Mouse (Mus musculus) bone marrow macrophage, adult 2 months (primary cell): ENCODE measurements at regions not wholly inside any gene's neighbourhood (a gene's known extent, or its start where the extent isn't known, plus 50 kb on each side); places are given as distances from the start of the nearest gene placed in this dataset.

Experiments
- H3K27ac ChIP-seq: 2 replicates; pipeline ENCODE4 v1.5.1; 2012; ENCODE audit warnings: low read depth, low read length; ENCODE audit not compliant: insufficient read depth
- H3K4me1 ChIP-seq: 2 replicates; pipeline ENCODE4 v1.6.1; 2012; ENCODE audit warnings: low read length; ENCODE audit not compliant: control insufficient read depth, insufficient read depth
- H3K4me3 ChIP-seq: 2 replicates; pipeline ENCODE4 v1.5.1; 2012; ENCODE audit warnings: mild to moderate bottlenecking, low read length, moderate library complexity; ENCODE audit not compliant: insufficient read depth
- CTCF ChIP-seq: IDR thresholded peaks from 2 replicates; pipeline ENCODE4 v1.5.1; 2012; ENCODE audit warnings: low read depth, mild to moderate bottlenecking, low read length, moderate library complexity
- POLR2A ChIP-seq: IDR thresholded peaks from 2 replicates; pipeline ENCODE4 v1.6.1; 2012; ENCODE audit warnings: mild to moderate bottlenecking, low read depth, low read length, borderline replicate concordance

DNA sequence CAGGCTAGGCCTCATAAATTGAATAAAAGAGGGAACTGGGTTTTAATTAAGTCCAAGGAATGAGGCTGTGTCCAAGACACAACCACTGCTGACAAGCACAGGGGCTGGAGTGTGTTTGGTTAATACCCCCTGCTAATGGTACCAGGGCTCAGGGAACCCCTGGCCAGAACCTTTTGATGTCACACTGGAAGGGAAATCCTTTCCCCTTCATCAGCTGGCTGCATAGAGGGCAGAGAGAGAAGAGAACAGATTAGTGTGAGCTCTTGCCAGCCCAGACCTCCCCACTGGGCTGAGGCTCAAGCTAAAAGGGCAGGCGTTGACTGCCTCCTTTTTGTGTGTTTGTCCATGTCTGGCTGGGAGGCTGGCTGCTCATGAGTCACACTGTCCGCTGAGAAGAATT lies 301.1 kb upstream of the Dynlrb2 start:
- no peak overlapping the region for H3K4me3 ChIP-seq
- H3K4me1 ChIP-seq = no peaks in the 10 kb centered on the region
- no peak for TF ChIP-seq POLR2A
- TF ChIP-seq CTCF = no peak
- H3K27ac ChIP-seq = no peak overlapping the region

DNA sequence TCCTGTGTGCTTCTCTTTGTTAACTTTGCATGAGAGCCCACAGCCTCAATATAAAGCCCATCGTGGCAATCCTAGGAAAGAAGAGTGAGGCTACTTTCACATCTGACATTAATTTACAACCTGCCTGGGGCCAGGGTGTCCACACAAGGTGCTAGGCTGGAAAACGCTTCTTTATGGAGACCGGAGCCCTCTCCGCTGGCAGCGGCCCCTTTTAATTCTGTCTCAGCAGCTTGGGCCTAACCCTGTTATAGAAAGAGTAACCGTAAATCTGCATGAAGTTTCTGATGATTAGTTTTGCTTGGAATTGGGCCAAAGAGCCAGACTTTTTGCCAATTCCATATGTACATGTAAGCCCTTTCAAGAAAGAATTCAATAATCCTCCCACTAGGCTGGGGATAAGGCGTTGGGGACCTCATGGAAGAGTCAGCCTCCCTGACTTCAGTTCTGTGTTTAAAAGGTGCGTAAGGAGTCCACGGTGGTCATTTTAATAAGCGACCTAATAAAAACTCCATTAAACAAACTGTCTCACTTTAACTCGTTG lies 304.2 kb upstream of the Dynlrb2 start:
- Histone ChIP-seq H3K4me1 (no peaks in the 10 kb centered on the region), H3K27ac (no peak overlapping the region)

DNA sequence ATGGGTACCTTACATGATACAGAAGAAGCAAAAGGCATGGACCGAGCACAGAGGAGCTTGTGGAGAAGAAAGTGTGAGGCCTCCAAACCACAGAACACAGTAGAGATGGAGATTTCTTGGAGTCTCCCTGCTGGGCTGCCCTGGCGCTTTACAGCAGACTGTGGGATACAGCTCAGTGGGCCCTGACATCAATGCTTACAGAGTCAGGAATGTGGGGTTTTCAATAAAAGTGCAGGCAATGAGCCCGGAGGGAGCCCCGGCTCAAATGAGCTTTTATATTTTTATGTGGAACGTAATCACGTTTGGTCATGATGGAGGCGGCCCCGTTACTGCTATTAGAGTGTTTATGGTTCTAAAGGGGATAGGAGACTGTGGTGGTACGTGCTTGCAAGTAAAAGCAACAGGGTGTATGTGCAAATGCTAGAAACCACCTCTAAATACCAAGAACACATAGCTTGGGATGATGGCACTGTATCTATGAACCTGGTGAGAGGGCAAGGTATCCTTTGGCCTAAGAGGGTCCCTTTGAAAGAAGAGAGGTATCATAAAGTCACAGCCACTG lies 308.1 kb upstream of the Dynlrb2 start:
- Histone ChIP-seq H3K4me3 (no peak overlapping the region), H3K27ac (no peak overlapping the region), H3K4me1 (no peaks in the 10 kb centered on the region)
- no peak for TF ChIP-seq CTCF
- TF ChIP-seq POLR2A = no peak

More for the DNA sequence above, 304.2 kb upstream of the Dynlrb2 start:
- no peak overlapping the region for H3K4me3 ChIP-seq
- TF ChIP-seq CTCF (no peak), POLR2A (no peak)

DNA sequence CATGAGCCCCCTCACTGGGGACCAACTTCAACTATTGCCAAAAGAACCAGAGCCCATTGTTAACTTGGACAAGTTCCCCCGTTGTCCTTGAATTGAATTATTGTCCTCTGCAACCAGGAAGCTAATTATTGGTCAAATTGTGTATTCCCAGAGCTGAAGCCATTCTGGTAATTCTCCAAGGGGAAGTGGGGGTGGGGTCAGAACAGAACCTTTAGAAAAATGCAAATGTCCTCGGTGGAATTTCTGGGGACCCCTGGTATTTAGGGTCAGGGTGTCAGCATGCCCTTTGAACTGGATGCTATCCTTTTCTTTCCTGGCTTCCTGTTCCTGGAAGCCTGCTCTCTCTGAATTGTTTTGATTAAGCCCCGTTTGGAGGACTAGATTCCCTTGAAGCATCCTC lies 312.7 kb upstream of the Dynlrb2 start:
- no peak for TF ChIP-seq CTCF
- TF ChIP-seq POLR2A = no peak
- Histone ChIP-seq H3K4me3 (no peak overlapping the region), H3K4me1 (no peaks in the 10 kb centered on the region), H3K27ac (no peak overlapping the region)

DNA sequence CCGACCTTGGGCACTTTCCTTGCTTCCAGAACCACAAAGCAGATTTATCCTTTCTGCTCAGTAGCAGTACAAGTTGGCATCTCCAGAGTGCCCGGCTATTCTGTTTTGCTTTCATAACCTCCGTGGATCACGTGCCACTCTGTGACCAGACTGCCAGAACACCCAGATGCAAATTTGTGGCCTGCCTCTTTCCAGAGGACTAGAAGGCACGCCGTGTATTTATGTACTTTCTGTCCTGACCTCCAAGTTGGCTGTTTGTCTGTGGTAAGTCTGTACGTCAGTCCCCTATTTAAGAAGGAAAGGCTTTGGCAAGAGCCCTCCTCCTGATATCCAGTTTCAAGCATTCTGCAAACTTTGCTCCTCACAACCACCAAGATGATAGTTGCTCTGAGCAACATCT lies 319.6 kb upstream of the Dynlrb2 start:
- Histone ChIP-seq H3K4me1 (no peaks in the 10 kb centered on the region), H3K27ac (no peak overlapping the region), H3K4me3 (no peak overlapping the region)
- TF ChIP-seq CTCF = no peak
- TF ChIP-seq POLR2A = no peak

DNA sequence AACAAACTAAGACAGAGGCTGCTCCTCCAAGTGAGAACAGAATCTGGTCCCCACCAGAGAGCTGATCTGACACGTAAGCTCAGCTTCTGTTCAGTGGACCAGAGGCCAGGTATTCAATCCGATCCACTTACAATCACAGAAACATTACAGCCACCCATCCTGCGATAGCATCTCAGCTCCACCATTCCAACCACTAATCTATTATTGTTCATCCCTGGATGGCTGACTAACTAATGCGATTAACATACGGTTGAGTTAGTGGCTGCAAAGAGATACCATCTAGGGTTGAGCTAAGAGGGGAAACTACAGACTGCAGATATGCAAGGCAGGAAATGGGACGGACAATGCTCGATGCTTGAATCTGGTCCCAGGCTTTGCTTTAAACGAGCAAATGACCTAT lies 320.5 kb upstream of the Dynlrb2 start:
- Histone ChIP-seq H3K4me3 (no peak overlapping the region), H3K4me1 (no peaks in the 10 kb centered on the region), H3K27ac (no peak overlapping the region)
- TF ChIP-seq POLR2A (no peak), CTCF (no peak)

DNA sequence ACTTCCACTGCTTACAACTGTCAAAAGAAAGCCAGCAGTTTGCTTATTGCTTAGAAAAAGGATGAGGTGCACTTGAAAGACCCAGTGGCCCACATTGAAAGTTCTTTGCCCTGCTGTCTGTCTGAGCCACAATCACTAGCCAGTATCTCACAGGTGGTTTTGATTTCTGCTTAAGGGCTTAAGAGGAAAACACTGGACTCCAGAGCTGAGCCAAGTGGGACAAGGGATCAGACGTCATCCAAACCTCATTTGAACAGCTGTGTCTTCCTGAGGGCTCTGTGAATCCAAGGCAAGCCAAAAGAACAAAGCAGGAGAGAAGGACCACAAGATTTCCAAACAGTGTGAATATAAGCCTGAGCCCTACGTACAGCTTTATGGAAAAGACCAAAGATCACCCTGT lies 326.8 kb upstream of the Dynlrb2 start:
- Histone ChIP-seq H3K4me3 (no peak overlapping the region), H3K27ac (no peak overlapping the region), H3K4me1 (no peaks in the 10 kb centered on the region)
- TF ChIP-seq CTCF (no peak), POLR2A (no peak)

DNA sequence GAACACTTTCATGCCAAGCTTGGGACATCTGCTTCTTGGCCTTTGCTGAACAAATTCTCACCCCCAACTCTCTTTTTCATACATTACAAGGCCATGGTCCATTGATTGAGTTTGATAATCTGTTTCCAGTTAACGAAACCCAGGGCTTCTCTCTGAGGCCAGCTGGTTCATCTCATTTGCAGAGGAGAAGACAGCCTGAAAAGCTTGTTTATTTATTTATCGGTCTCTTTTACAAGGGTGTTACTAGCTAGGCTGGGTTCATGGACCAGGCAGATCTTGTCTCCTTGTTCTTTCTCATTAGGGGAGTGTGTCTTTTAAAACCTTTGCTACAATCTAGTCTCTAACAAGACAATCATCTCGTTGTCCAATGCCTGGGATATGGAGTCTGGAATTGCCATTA lies 329.9 kb upstream of the Dynlrb2 start:
- H3K27ac ChIP-seq = no peak overlapping the region
- H3K4me1 ChIP-seq = no peaks in the 10 kb centered on the region
- no peak overlapping the region for H3K4me3 ChIP-seq
- TF ChIP-seq POLR2A = no peak
- no peak for TF ChIP-seq CTCF

DNA sequence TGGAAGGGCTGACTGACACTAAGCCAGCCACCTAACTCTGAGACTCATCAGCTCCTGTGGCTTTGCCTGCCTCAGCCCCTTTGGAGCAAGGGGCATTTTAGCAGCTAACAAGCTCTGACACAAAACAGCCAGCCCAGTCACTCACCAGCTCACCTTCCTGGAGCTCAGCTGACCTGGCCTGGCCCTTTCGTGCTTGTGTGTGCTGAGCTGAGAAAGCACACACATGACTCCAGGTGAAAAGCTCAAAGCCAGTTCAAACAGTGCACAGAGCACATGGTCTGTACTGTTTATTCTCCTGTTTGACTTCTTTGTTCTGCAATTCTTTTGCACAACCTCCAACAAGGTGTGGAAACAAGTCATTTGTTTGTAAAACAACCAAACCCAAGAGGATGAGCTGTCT lies 330.8 kb upstream of the Dynlrb2 start:
- Histone ChIP-seq H3K4me1 (no peaks in the 10 kb centered on the region), H3K4me3 (no peak overlapping the region), H3K27ac (no peak overlapping the region)
- TF ChIP-seq CTCF = no peak
- TF ChIP-seq POLR2A = no peak

DNA sequence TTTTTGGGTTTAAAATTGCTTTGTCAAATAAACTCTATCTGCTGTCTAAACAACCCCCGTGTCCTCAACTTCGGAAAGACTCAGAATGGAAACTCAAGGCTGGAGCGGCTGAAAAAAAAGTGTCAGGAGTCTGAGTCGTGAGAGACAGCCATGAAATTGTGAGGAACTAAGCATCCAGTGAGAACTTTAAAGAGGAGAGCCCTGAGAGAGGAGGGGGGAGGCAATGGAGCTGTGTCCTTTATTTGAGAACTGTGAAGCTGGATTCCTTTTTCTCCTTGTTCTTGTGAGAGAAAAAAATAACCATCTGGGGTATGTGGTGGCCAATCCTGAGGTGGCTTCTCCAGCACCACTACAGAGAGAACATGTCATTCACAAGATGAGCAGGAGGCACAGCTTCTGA lies 336.9 kb upstream of the Dynlrb2 start:
- Histone ChIP-seq H3K4me1 (no peaks in the 10 kb centered on the region), H3K4me3 (no peak overlapping the region), H3K27ac (no peak overlapping the region)
- TF ChIP-seq POLR2A (no peak), CTCF (no peak)

DNA sequence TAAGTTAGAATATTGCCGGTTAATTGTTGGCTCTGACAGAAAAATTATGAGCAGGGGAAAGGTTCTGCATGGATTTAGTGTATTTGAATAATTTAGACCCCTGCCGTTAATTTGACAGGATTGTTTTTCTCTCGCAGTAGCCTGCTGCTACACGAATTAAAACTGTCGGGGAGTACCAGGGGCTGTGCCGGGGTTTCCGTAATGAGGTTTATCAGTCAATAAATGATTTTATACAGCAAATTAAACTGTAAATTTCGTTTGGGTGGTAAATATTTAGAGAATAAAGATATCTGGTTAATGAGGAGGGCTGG lies 339.8 kb upstream of the Dynlrb2 start:
- Histone ChIP-seq H3K4me1 (no peaks in the 10 kb centered on the region), H3K27ac (no peak overlapping the region), H3K4me3 (no peak overlapping the region)
- no peak for TF ChIP-seq CTCF
- TF ChIP-seq POLR2A = no peak
